Mouse (Mus musculus): ENCODE data around the gene Ylpm1.

DNA sequence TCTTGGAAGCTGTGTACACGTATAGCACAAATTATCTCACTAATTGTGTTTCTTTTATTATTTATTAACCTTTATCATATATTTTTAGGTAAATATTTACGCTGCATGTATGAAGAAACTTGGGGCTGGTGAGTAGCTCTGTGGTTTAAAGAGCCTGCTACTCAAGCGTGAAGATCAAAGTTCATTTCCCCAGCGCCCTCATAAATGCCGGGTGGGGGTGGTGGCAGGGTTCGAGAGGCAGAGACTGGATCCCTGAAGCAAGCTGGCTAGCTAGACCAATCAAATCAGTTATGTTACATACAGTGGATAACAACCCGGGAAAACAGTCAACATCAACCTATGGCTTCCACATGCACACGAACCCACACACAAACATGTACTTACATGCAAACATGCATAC lies 107.0 kb downstream of the Ylpm1 start:
- TF ChIP-seq CTCF (IDR thresholded peaks at IDR 0.05; ENCODE audit: low read depth, low read length) (no peak), POLR2A (IDR thresholded peaks at IDR 0.05; ENCODE audit: extremely low read depth, insufficient read depth, low read length) (no peak)
